Mouse (Mus musculus): ENCODE measurements around the gene Ube2a. TPM values are rescaled to one million over a fixed set of nuclear protein-coding genes. Genes with fewer than 3 reads are reported as not detected.

Gene Ube2a
- 10 to 100 TPM; 52.0 to 53.8 TPM for total RNA-seq (2021)
- long read RNA-seq, experiment 1, transcript Ube2a-201 (6 exons, 1,732 nt) = major isoform, 29 of 30 reads
- long read RNA-seq, experiment 1, partial matches to known transcripts = 0 of 30 reads
- long read RNA-seq, experiment 1, other reads (novel, unspliced or antisense) = 1 of 30 reads
- long read RNA-seq, experiment 2, transcript Ube2a-201 (6 exons, 1,732 nt) = major isoform, 48 of 49 reads
- long read RNA-seq, experiment 2, partial matches to known transcripts = 0 of 49 reads
- long read RNA-seq, experiment 2, other reads (novel, unspliced or antisense) = 1 of 49 reads

DNA sequence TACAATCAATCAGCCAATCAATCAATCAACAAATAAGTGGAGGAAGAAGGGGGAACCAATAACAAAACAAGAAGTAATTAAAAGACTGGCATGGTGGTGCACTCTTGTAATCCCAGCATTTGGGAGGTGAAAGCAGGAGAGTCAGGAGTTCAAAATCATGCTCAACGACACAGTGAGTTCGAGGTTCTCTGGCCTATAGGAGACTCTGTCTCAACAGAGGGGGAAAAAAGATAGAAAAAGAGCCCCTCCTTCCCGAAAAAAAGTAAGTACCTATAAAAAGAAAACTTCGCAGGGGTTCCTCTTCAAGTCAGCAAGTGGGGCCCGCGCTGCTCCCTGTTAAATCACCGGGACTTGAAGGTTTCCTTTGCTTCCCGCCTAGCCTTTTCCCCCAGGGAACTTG, at the start of gene Ube2a, which contains the start of gene C330007P06Rik:
TSS of gene Ube2a (plus strand) at position 136 of the 400 bp plus-strand sequence.
TSS of gene C330007P06Rik (minus strand) at position 347 of the 400 bp plus-strand sequence.
- Histone ChIP-seq H3K27ac (peak within 1 kb of the TSS; percentile 90), H3K4me3 (peak within 1 kb of the TSS; percentile 73)
- TF ChIP-seq CTCF (conservative IDR thresholded peaks at IDR 0.05) = no peak
- no peak for DNase-seq (ENCODE audit: low spot score in 2 of 2)

DNA sequence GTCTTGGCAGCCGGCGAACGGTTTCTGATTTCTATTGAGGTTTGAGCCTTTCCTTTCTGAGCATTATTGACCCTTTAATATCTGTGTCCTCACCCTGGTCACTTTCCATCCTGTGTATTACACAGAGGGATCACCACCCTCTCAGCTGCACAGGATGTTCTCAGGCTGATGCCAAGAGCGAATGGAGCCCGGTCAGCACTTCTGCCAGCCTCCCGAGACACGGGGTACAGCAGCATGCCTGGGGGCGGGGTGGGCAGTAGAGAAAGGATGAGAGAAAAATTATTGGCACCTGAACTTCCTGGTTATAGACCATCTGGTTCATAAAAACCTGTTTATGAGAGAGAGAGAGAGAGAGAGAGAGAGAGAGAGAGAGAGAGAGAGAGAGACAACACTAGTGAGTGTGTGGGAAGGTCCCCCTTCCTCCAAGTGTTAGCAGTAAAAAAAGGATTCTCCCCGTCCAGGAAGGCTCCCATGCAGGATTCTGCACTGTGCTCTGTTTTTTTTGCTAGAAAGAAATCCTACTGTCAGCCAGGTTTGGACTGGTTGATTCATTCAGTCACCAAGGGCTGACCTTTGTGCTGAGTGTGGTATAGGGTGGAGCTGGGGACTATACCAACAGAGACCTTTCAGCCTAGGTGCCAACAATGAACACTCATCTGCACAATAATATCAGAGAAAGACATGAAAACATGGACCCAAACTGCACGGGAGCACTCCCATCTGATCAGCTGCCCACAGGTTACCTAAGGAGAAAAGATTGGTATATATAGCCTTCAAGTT, 49.6 kb upstream of the Ube2a start:
- DNase-seq (ENCODE audit: low spot score in 2 of 2) = no peak
- H3K4me3 ChIP-seq = no peak overlapping the region
- TF ChIP-seq CTCF (conservative IDR thresholded peaks at IDR 0.05) = no peak
- no peak overlapping the region for H3K27ac ChIP-seq

DNA sequence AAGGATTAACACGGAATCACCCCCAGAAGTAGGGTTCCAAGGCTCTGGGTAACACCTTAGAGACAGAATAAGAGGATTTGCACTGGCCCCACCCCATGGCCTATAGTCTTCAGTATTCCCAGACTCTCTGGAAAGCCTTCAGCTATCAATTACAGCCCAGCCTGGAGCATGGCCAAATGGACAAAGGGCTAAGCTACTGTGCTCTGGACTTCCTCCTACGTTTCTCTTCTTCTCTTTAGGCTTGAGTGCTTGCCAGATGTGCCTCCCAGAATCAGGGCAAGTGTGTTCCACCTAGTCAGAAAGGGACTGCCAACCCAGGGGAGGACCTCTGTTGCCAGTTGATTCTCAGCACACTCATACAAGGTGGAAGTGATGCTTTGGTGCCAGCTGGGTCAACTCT, 48.7 kb upstream of the Ube2a start:
- no peak overlapping the region for H3K27ac ChIP-seq
- no peak for TF ChIP-seq CTCF (conservative IDR thresholded peaks at IDR 0.05)
- no peak for DNase-seq (ENCODE audit: low spot score in 2 of 2)
- H3K4me3 ChIP-seq = no peak overlapping the region

GRCm38 (mm10) chrX:36826873-36827272, 46.8 kb upstream of the Ube2a start:
- Histone ChIP-seq H3K27ac (no peak overlapping the region), H3K4me3 (no peak overlapping the region)
- TF ChIP-seq CTCF (conservative IDR thresholded peaks at IDR 0.05) = no peak
- no peak for DNase-seq (ENCODE audit: low spot score in 2 of 2)

- DNase-seq (ENCODE audit: low spot score in 2 of 2) = no peak
- Histone ChIP-seq H3K27ac (no peak overlapping the region), H3K4me3 (no peak overlapping the region)
- TF ChIP-seq CTCF (conservative IDR thresholded peaks at IDR 0.05) = peak; percentile 46
These were observed 43.4 kb upstream of the Ube2a start for GRCm38 (mm10) chrX:36830271-36830670.

DNA sequence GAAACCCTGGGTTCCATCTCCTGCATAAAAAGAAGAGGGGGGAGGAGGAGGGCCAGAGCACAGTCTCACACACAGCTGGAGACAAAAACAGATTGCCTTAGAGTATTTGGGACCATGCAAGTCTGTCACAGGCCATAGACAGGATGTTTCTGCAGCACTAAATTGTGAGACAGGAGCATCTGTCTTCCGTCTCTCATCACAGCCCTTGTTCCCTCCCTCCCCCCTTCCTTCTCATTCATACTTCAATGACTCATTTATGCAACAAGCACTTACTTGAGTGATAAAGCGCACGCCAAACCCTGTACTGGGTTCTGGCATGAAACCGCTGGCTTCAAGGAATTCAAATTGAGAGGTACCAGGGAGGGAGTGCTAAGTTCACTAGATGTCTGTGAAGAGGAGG, 42.1 kb upstream of the Ube2a start:
- DNase-seq (ENCODE audit: low spot score in 2 of 2) = peak in 1 of 2 experiments; percentile 32
- no peak overlapping the region for H3K27ac ChIP-seq
- no peak for TF ChIP-seq CTCF (conservative IDR thresholded peaks at IDR 0.05)
- no peak overlapping the region for H3K4me3 ChIP-seq

GRCm38 (mm10) chrX:36833397-36834084, 40.2 kb upstream of the Ube2a start:
- peak; percentile 84 for TF ChIP-seq CTCF (conservative IDR thresholded peaks at IDR 0.05)
- no peak overlapping the region; the same call in 1 of the 2 replicates for H3K4me3 ChIP-seq
- H3K27ac ChIP-seq = no peak overlapping the region
- peak; percentile 34 to 74 for DNase-seq (ENCODE audit: low spot score in 2 of 2)

- Histone ChIP-seq H3K27ac (no peak overlapping the region), H3K4me3 (no peak overlapping the region)
- TF ChIP-seq CTCF (conservative IDR thresholded peaks at IDR 0.05) = no peak
- no peak for DNase-seq (ENCODE audit: low spot score in 2 of 2)
These were observed 36.5 kb upstream of the Ube2a start for GRCm38 (mm10) chrX:36837069-36837676.

DNA sequence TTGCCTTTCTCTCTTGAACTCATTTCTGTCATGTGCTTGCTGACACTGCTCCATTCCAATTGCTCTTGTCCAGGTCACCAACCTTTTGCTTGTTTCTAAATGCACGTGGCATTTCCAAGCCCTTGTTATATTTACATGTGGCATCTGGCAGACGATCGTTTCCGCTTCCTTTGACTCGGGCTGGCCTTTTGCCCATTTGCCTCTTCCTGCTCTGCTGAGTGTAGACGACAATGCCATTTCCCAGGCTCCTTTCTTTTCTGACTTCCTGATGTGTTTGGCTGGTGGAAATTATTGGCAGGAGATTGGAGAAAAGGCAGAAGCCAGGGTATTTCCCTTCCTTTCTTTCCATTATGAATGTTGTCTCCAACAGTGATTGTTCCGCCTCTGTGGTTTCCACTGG, 34.3 kb upstream of the Ube2a start:
- no peak for DNase-seq (ENCODE audit: low spot score in 2 of 2)
- Histone ChIP-seq H3K4me3 (no peak overlapping the region), H3K27ac (no peak overlapping the region)
- no peak for TF ChIP-seq CTCF (conservative IDR thresholded peaks at IDR 0.05)

DNA sequence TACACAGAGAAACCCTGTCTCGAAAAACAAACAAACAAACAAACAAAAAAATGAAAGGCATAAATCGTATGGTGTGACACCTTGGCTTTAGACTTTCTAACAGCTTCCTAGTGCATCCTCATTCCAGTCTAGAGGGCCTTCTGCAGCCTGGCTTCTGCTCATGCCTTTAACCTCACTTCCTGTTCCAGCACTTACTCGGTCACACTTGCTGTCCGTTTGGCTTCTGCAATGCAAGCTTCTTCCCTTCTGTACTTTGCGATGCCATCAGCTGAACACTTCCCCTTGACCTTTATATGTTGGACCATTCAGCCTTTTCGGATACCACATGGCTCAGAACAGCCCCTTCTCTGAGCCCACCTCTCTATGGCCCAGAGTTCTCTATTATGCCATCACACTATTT, 32.0 kb upstream of the Ube2a start:
- no peak for TF ChIP-seq CTCF (conservative IDR thresholded peaks at IDR 0.05)
- no peak for DNase-seq (ENCODE audit: low spot score in 2 of 2)
- H3K4me3 ChIP-seq = no peak overlapping the region
- H3K27ac ChIP-seq = no peak overlapping the region

GRCm38 (mm10) chrX:36843346-36843990, 30.2 kb upstream of the Ube2a start:
- Histone ChIP-seq H3K27ac (no peak overlapping the region), H3K4me3 (no peak overlapping the region)
- no peak for TF ChIP-seq CTCF (conservative IDR thresholded peaks at IDR 0.05)
- no peak for DNase-seq (ENCODE audit: low spot score in 2 of 2)

GRCm38 (mm10) chrX:36847152-36847551, 26.5 kb upstream of the Ube2a start:
- DNase-seq (ENCODE audit: low spot score in 2 of 2) = no peak
- TF ChIP-seq CTCF (conservative IDR thresholded peaks at IDR 0.05) = no peak
- Histone ChIP-seq H3K4me3 (no peak overlapping the region), H3K27ac (no peak overlapping the region)

Measured in layer of hippocampus, adult 2 months (tissue).